In genomic region chr3:100954616-100955015, GRCm38 (mm10) we compare ENCODE assay signal across 20 mouse cellular contexts. TPM values are rescaled to one million over a fixed set of nuclear protein-coding genes. Genes with fewer than 3 reads are reported as not detected.
DNase-seq lines count a peak whose midpoint lies in the region; ATAC-seq and TF ChIP-seq lines count a peak whose summit lies in the region.
"Had no signal": no experiment of that assay in that cellular context is flagged by ENCODE, and none has a peak within 500 bp of the region (broad histone marks: within the 10 kb centered on the region; RNA-seq: fewer than 3 reads in every experiment).

No protein-coding gene starts in this region.

- no peaks in the 10 kb centered on the region for H3K4me1 ChIP-seq in intestine, postnatal 0 days (replicated peaks; ENCODE audit: control insufficient read depth, insufficient read depth, low read length)
- H3K4me1 ChIP-seq in intestine, embryonic 16.5 days (ENCODE audit: control insufficient read depth, insufficient read depth, low read length) = no peaks in the 10 kb centered on the region
- H3K4me1 ChIP-seq: embryonic facial prominence, embryonic 12.5 days; heart, embryonic 10.5 days; liver, embryonic 13.5 days had no signal

- H3K27ac ChIP-seq in intestine, postnatal 0 days (ENCODE audit: low read depth, low read length) = no peak overlapping the region
- no peak overlapping the region for H3K27ac ChIP-seq in intestine, embryonic 16.5 days (ENCODE audit: low read length)
- H3K27ac ChIP-seq: embryonic facial prominence, embryonic 12.5 days; heart, embryonic 10.5 days; liver, embryonic 13.5 days; macrophage had no signal

- H3K4me3 ChIP-seq in intestine, postnatal 0 days (ENCODE audit: low read depth, low read length) = no peak overlapping the region
- no peak overlapping the region for H3K4me3 ChIP-seq in intestine, embryonic 16.5 days (ENCODE audit: low read length)
- H3K4me3 ChIP-seq: embryonic facial prominence, embryonic 12.5 days; heart, embryonic 10.5 days; liver, embryonic 13.5 days had no signal

- H3K9me3 ChIP-seq in intestine, postnatal 0 days (ENCODE audit: control insufficient read depth) = no peaks in the 10 kb centered on the region
- H3K9me3 ChIP-seq in intestine, embryonic 16.5 days (ENCODE audit: control insufficient read depth, low read length) = no peaks in the 10 kb centered on the region
- H3K9me3 ChIP-seq: embryonic facial prominence, embryonic 12.5 days; G1E; heart, embryonic 10.5 days; liver, embryonic 13.5 days had no signal

- peaks cover 58% of the 10 kb centered on the region for H3K36me3 ChIP-seq in intestine, postnatal 0 days (ENCODE audit: control insufficient read depth, insufficient read depth)
- peaks cover 5% of the 10 kb centered on the region; the same call in 1 of the 2 replicates for H3K36me3 ChIP-seq in intestine, embryonic 16.5 days (ENCODE audit: control insufficient read depth, insufficient read depth, low read length)

- ATAC-seq in intestine, postnatal 0 days = no peak
- ATAC-seq in intestine, embryonic 16.5 days = no peak

- H3K4me2 ChIP-seq in intestine, postnatal 0 days (replicated peaks; ENCODE audit: low read depth) = no peak overlapping the region
- no peak overlapping the region for H3K4me2 ChIP-seq in intestine, embryonic 16.5 days (ENCODE audit: low read depth, low read length)
- H3K4me2 ChIP-seq: embryonic facial prominence, embryonic 12.5 days; liver, embryonic 13.5 days had no signal

- no peaks in the 10 kb centered on the region for H3K27me3 ChIP-seq in intestine, postnatal 0 days (replicated peaks; ENCODE audit: control insufficient read depth, insufficient read depth, low read length)
- no peaks in the 10 kb centered on the region for H3K27me3 ChIP-seq in intestine, embryonic 16.5 days (replicated peaks; ENCODE audit: control insufficient read depth, insufficient read depth, low read length)
- H3K27me3 ChIP-seq: embryonic facial prominence, embryonic 12.5 days; liver, embryonic 13.5 days had no signal

- no peak overlapping the region for H3K9ac ChIP-seq in intestine, postnatal 0 days (ENCODE audit: low read depth, low read length)
- no peak overlapping the region for H3K9ac ChIP-seq in intestine, embryonic 16.5 days (ENCODE audit: low read depth, low read length)
- H3K9ac ChIP-seq: embryonic facial prominence, embryonic 12.5 days; liver, embryonic 13.5 days had no signal

- DNase-seq in 3T3-L1 (ENCODE audit: low read depth, low spot score) (peak; percentile 19), 416B (ENCODE audit: low read depth) (peak; percentile 26), R1 (ENCODE audit: low read depth, low spot score) (peak; percentile 31)
- no peak for DNase-seq in ovary, postnatal 36 days (ENCODE audit: low spot score)
- DNase-seq in thymus, postnatal 14 days = no peak
- DNase-seq: cerebellum, postnatal 10 days; gastrocnemius, postnatal 25 days; kidney, postnatal 10 days; layer of hippocampus, adult 9-11 months; left cerebral cortex, postnatal 4 days; liver, embryonic 13.5 days; midbrain, embryonic 14.5 days; right cerebral cortex, postnatal 25 days; thymus, adult 2 months had no signal

- TF ChIP-seq CTCF in intestine, postnatal 0 days (IDR thresholded peaks at IDR 0.05; ENCODE audit: low read depth) = peak; percentile 53

RNA-seq across cellular contexts. Expression of gene Ttf2, which starts 14.8 kb away (rescaled TPM):
- 2.7 and 3.4 TPM in 2 replicates for polyA plus RNA-seq in intestine, postnatal 0 days (2015; fragmentation: Nextera tagmentation; extraction: Ambion mirVana)
- 8.9 and 10.5 TPM in 2 replicates for polyA plus RNA-seq in intestine, embryonic 16.5 days (2015; fragmentation: Nextera tagmentation; extraction: Ambion mirVana)

RNA-seq across cellular contexts. Expression of gene Trim45, which starts 32.6 kb away (rescaled TPM):
- polyA plus RNA-seq in intestine, postnatal 0 days (2015; fragmentation: Nextera tagmentation; extraction: Ambion mirVana) = 1.6 TPM in 2 replicates
- polyA plus RNA-seq in intestine, embryonic 16.5 days (2015; fragmentation: Nextera tagmentation; extraction: Ambion mirVana) = 4.3 and 4.4 TPM in 2 replicates

Comparison
In these comparisons a context has a peak if more than half of its experiments do, and no peak if none do; other contexts are left out.
1. DNase-seq: peak in 3T3-L1 (single experiment), 416B (single experiment) and R1 (single experiment); none in ovary, postnatal 36 days (single experiment) and thymus, postnatal 14 days (single experiment).